Mouse (Mus musculus) CD4-positive helper T cell, adult 2 months (primary cell): Measurements from ENCODE around the gene Sugct.
"Not testable (repeated sequence)": the region's sequence is repeated elsewhere in the genome, so short reads cannot be mapped to it uniquely, and the experiment has no call there.

ENCODE experiments used
- DNase-seq: peaks from one replicate; pipeline ENCODE4 v3.0.0-alpha.2; 2012; ENCODE audit warnings: low read depth, missing footprints, low spot score

Gene Sugct

DNA sequence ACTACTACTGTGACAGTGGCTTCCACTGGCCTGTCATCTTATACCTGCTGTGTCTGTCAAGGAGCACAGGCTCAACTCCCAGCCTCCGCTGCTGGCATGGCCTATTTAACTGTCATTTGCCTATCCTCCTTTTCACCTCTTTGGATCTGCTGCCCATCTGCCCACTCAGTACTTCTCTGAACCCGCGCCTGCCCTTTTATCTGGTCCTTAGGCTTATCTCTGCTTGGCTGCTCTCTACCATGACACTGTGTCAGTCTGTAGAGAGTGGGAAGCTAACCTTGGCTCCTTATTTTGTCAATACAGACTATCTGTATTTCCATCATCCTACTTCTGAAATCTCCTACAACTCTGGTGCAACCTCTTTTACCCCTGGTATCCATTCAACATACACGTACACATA is 793.9 kb downstream of the Sugct start:
- DNase-seq: no peak

DNA sequence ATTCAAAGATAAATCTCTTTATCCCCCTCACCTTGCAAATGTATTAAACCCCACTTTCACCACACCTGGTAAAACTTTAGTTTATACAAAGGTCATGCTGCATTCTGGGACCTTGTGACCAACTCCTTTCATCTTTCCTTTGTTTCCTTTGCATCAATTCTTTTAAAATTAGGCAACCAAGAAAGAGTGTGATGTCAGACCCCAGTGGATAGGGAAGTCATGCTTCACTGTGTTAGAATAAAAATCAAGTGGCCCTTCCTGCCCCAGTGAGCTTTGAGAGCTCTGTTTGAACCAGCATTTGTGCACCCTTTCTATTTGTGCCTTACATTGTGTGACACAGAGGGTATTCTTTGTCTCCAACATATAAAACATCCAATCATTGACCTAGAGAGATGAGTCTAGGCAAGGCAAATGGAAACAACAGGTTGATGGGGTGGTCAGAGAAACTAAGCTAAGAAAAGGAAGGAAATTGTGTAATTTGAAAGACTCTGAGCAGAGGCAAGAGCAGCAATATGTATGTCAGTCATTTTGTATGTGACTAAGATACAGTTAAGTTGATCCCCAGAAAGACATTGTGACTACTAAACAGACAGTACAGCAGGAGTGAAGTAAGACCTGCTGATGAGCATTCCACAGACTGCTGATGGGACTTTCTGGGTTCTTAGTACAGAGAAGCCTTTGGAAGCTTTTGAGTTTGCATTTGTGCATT is 797.1 kb downstream of the Sugct start:
- DNase-seq: no peak

DNA sequence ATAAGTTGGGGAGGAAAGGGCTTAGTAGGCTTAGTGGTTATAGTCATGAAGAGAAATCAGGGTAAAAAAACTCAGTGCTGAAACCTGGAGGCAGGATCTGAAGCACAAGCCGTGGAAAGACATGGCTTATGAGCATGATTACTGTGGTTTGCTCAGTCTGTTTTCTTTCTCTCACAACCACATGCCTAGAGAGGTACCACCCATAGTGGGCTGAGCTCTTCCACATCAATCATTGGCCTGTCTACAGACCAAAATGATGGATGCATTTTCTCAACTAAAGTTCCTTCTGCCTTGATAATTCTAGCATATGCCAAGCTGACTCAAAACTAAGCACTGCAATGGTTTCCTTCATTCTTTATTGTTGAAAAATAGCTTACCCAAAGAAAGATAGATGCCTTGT is 817.3 kb downstream of the Sugct start:
- no peak for DNase-seq

- no peak for DNase-seq
Measured at GRCm38 (mm10) chr13:16859986-16860385, 835.4 kb downstream of the Sugct start.

DNA sequence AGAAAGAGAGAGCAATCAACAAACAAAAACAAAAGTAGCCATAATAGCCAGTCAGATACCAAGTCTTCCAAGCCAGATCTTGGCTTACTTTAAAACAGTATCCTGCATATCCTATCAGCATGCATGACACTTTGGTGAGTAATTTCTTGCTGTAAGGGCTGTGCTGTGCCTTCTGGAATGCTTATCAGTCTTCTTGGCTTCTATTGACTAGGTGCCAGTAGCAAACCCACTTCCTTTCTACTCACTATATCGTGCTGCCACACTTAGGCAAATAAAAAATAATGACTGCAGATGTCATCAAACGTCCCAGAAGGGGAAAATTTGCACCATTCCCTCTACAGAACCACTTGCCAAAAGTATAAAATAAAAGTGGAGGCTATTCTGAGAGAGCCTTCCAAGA is 848.1 kb downstream of the Sugct start:
- no peak for DNase-seq

- no peak for DNase-seq
Measured at GRCm38 (mm10) chr13:16840994-16841393, 854.4 kb downstream of the Sugct start.

DNA sequence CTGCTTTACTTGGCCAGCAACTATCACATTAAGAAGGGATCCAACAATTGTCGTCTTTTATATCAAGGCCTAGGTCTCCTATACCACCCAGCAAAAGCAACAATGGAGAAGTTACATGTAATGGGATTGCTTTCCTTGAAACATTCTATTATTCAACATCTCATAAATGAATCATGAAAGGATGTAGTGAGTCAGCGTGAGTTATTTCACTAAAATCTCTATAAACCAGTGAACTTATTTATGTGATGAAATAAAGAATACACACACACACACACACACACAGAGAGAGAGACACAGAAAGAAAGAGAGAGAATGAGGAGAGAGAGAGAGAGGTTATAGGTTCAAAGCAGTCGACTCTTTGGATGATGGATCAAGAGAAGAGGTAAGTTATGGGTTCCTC is 856.9 kb downstream of the Sugct start:
- no peak for DNase-seq

DNA sequence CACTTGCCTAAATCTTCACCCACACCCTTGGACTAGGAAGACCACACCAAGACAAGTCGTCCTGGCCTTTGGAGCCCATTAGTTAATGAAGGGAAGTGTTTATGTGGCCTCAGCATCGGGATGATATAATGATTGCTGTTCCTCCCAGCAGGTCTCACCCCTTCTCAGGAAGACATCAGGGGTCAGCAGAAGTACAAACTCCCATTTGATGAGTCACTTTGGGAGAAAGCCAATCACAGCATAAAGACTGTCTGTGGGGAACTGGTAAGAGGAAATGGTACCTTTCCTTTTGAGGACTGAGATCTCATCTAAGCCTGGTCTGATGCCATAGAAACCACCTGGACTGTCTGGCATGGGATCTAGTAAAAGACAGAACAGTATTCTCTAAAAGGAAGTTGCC is 860.2 kb downstream of the Sugct start:
- DNase-seq: no peak

DNA sequence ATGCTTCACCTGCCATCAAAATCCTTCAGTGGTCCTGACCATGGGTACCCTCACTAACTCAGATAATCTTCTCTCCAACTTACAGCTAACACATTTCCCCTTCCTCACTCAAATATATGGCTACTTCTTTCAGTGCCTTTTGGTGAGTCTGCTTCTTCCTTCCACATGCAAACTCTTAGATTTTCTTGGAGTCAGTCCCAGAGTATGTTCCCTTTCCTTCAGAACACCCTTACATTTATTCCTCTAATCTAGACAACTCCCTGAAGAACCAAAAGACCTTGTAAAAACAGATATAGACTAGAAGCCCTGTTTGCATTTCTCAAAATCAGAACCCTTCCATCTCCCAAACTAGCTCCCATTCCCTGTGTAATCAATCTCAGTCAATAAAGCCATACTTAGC is 862.3 kb downstream of the Sugct start:
- no peak for DNase-seq

DNA sequence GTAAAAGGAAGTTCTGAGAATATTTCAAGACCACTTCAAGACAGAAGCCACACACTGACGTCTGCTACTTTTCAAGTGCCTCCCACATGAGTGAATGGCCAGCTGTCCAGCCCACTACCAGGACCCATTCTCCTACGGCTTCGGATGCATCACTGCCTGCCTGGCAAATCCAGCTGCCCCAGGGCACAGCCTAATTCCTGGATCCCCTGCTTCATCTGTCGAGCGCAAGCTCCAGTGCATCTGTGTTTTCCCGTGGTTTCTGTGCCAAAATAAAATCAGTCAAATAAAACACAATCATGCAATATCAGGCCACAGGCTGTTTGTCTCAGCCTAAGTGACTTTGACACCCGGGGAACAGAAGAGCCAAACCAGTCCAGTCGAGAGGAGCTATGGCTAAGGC is 863.5 kb downstream of the Sugct start:
- no peak for DNase-seq

DNA sequence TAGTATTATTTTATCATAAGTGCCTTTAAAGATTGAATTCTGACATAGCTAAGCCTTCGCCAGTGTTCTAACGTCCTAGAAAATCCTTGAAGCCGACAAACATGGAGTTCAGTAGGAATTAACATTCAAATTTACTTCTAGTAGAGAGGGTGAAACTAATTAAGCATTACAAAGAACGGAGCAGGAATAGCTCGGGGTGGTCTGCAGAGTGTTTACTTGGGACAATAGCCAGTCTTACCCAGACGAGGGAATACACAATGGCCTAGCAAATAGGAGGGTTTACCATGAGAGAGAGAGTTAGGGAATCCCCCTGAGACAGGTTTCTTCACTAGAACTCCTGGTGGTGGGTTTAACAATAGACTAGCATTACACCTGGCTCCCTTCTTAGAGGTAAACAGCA is 865.1 kb downstream of the Sugct start:
- DNase-seq: not testable (repeated sequence)

DNA sequence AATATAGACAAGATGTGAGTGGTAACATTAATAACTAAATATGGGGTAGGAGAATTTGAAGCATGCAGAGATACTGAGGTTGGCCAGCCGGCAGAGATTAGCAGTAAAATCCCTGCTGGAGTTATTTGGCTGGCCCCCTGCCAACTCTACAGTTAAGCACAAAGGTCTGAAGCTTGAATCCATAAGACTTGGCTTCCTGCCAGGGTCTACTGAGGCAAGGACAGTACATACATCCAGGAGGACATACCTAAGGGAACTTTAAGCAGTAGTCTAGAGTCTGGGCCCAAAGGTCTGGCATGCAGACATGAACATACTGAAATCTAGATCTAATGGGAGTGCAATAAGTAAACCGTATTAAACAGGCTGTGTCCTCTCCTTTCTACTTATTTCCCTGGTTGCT is 865.8 kb downstream of the Sugct start:
- no peak for DNase-seq

GRCm38 (mm10) chr13:16825619-16826018 is 869.7 kb downstream of the Sugct start:
- DNase-seq: no peak

- no peak for DNase-seq
Measured at GRCm38 (mm10) chr13:16821785-16822184, 873.6 kb downstream of the Sugct start.

- no peak for DNase-seq
Measured at GRCm38 (mm10) chr13:16817471-16817870, 877.9 kb downstream of the Sugct start.

DNA sequence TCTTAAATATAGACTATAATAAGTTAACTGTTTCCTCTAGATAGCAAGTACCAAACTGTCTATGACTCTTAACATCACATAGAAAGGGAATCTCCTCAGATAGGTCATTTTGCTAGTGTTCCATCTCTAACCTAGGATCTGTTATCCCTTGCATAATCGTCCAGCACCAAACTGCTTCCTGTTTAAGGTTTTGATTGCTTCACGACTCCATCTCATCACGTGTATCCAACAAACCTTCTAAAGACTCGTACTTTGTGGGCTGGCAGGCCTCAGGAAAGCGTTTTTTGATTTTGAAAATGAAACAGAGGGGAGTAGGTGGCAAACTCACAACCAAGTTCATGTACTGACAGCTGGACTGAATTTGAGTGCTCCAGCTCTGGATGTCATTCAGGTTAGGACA is 878.6 kb downstream of the Sugct start:
- DNase-seq: no peak

DNA sequence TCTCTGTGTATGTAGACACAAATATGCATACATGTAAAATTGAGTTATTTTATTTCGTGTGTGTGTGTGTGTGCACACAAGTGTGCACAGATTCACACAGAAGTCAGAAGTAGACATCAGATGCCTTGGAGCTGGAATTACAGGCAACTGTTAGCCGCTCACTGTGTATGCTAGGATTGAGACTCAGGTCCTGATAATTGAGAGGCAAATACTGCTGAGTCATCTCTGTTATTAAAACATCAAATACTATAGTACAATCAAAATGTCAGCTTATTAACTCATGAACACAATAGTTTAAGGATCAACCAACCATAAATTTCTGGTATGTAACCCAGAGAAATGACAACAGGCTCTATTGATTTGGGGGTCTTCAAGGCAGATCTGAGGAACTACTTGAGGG is 883.1 kb downstream of the Sugct start:
- no peak for DNase-seq
